Mouse (Mus musculus) lung, adult 2 months (tissue): ENCODE results near the gene Mgat5.

Experiments used
- CTCF ChIP-seq: fragments of 200-500 bp; IDR thresholded peaks from 2 replicates; pipeline ENCODE4 v1.5.1; 2011; ENCODE audit warnings: mild to moderate bottlenecking, low read length, control low read depth; ENCODE audit not compliant: insufficient read depth
- POLR2A ChIP-seq: fragments of 200-500 bp; IDR thresholded peaks from 2 replicates; pipeline ENCODE4 v1.6.1; 2011; ENCODE audit warnings: low read depth, mild to moderate bottlenecking, control low read depth, low read length, borderline replicate concordance; ENCODE audit errors: extremely low read depth

DNA sequence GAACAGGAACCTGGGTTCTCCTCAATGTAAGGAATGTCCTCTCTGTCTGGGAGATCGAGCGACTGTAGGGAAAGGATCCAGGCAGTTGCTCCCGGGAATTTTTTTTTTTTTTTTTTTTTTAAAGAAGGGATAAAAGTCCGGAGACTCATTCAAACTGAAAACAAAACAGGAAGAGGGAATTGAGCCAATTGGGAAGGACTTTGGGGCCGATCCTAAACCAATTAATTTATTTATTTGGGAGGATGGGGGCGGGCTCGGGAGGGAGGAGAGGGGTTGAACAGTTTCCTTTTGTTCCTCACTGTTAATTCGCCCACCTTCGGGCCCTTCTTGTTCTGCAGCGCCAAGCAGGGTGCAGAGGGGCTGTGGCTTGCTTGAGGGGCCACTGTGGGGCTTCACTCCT lies 278.1 kb downstream of the Mgat5 start:
- TF ChIP-seq POLR2A (no peak), CTCF (no peak)
